Mouse (Mus musculus) CH12.LX (cell line): ENCODE data around the gene Olfr1342. TPM values are rescaled to one million over a fixed set of nuclear protein-coding genes. Genes with fewer than 3 reads are reported as not detected.

ENCODE experiments used
- DNase-seq: peaks from one replicate; pipeline ENCODE4 v3.0.0-alpha.2; 2013; ENCODE audit errors: extremely low read depth
- H3K27ac ChIP-seq: 2 replicates; pipeline ENCODE4 v1.5.1; 2012; ENCODE audit warnings: low read depth, mild to moderate bottlenecking, control low read depth, moderate library complexity; ENCODE audit not compliant: insufficient read depth
- H3K27me3 ChIP-seq: replicated peaks from 2 replicates; pipeline ENCODE3; 2012; ENCODE audit warnings: inconsistent platforms
- H3K36me3 ChIP-seq, 2 experiments: replicated peaks in 1 of 2; 2 replicates each; pipeline versions ENCODE3 to v1.6.1; 2012; ENCODE audit warnings: inconsistent platforms in 1 of 2, low read length in 1 of 2, mild to moderate bottlenecking in 1 of 2, mixed read lengths in 1 of 2, moderate library complexity in 1 of 2; ENCODE audit not compliant: control insufficient read depth in 1 of 2, insufficient read depth in 1 of 2
- H3K4me1 ChIP-seq, 2 experiments: 2 replicates each; pipeline ENCODE4 v1.6.1; 2012; ENCODE audit warnings: inconsistent platforms in 1 of 2, moderate library complexity in 1 of 2; ENCODE audit not compliant: insufficient read depth in 2 of 2, control insufficient read depth in 1 of 2
- H3K4me2 ChIP-seq: 2 replicates; pipeline ENCODE4 v1.6.1; 2012; ENCODE audit warnings: low read depth, mild to moderate bottlenecking, control low read depth; ENCODE audit not compliant: poor library complexity, insufficient read depth, severe bottlenecking
- H3K4me3 ChIP-seq, 3 experiments: fragments of 150-350 bp in 1 of 3; sonication (generic) in 1 of 3; replicated peaks in 1 of 3; 2 replicates each; pipeline versions ENCODE3 to v1.5.1; 2011 to 2012; ENCODE audit warnings: low read depth in 2 of 3, low read length in 2 of 3, mild to moderate bottlenecking in 2 of 3, moderate library complexity in 2 of 3, control low read depth in 1 of 3, improper control_type of control experiment in 1 of 3, inconsistent platforms in 1 of 3, mixed read lengths in 1 of 3; ENCODE audit not compliant: poor library complexity in 1 of 3
- H3K79me2 ChIP-seq: replicated peaks from 2 replicates; pipeline ENCODE4 v1.6.1; 2012; ENCODE audit warnings: mild to moderate bottlenecking, moderate library complexity; ENCODE audit not compliant: control insufficient read depth, poor library complexity, insufficient read depth, severe bottlenecking; ENCODE audit errors: extremely low read depth
- H3K9ac ChIP-seq: 2 replicates; pipeline ENCODE4 v1.6.1; 2012; ENCODE audit warnings: low read depth, mild to moderate bottlenecking, control low read depth, moderate library complexity; ENCODE audit not compliant: insufficient read depth
- H3K9me3 ChIP-seq: replicated peaks from 2 replicates; pipeline ENCODE3; 2012; ENCODE audit warnings: low read length, inconsistent platforms, mixed read lengths
- BHLHE40 ChIP-seq: IDR thresholded peaks from 2 replicates; pipeline ENCODE4 v1.6.1; 2011; ENCODE audit warnings: mild to moderate bottlenecking, low read depth, low read length, improper control_type of control experiment
- CHD1 ChIP-seq: IDR thresholded peaks from 2 replicates; pipeline ENCODE4 v1.6.1; 2012; ENCODE audit warnings: low read depth, low read length, improper control_type of control experiment, inconsistent platforms
- CHD2 ChIP-seq: IDR thresholded peaks from 2 replicates; pipeline ENCODE4 v1.6.1; 2011; ENCODE audit warnings: low read length, improper control_type of control experiment
- CTCF ChIP-seq, 2 experiments: IDR thresholded peaks in 1 of 2; conservative IDR thresholded peaks in 1 of 2; 2 replicates each; pipeline ENCODE4 v1.5.1; 2011 to 2012; ENCODE audit warnings: low read depth in 2 of 2, low read length in 2 of 2, improper control_type of control experiment in 1 of 2, inconsistent platforms in 1 of 2, mild to moderate bottlenecking in 1 of 2, moderate library complexity in 1 of 2
- GABPA ChIP-seq: IDR thresholded peaks from 2 replicates; pipeline ENCODE4 v1.6.1; 2012; ENCODE audit warnings: low read depth, low read length, improper control_type of control experiment, inconsistent platforms; ENCODE audit not compliant: insufficient replicate concordance
- HCFC1 ChIP-seq: IDR thresholded peaks from 2 replicates; pipeline ENCODE4 v1.6.1; 2012; ENCODE audit warnings: low read depth, mild to moderate bottlenecking, inconsistent platforms, low read length, improper control_type of control experiment
- KAT2A ChIP-seq: IDR thresholded peaks from 2 replicates; pipeline ENCODE4 v1.6.1; 2012; ENCODE audit warnings: low read length, improper control_type of control experiment, inconsistent platforms; ENCODE audit not compliant: insufficient replicate concordance
- RAD21 ChIP-seq: IDR thresholded peaks from 2 replicates; pipeline ENCODE4 v1.6.1; 2011; ENCODE audit warnings: low read depth, mild to moderate bottlenecking, low read length, improper control_type of control experiment, moderate library complexity
- SMC3 ChIP-seq: IDR thresholded peaks from 2 replicates; pipeline ENCODE4 v1.6.1; 2011; ENCODE audit warnings: low read depth, low read length, improper control_type of control experiment
- ZKSCAN1 ChIP-seq: IDR thresholded peaks from 2 replicates; pipeline ENCODE4 v1.6.1; 2012; ENCODE audit warnings: low read depth, inconsistent platforms, low read length, improper control_type of control experiment, borderline replicate concordance
- dilution Hi-C: fragments of 300-500 bp; cut with MboI; formaldehyde crosslinking; loops from 2 replicates; pipeline ENCODE4 v1.14.3; 2020; ENCODE audit warnings: low sequenced_read_pairs; ENCODE audit not compliant: extremely low pct_unique_long_range_greater_than_20kb, extremely low pct_ligation_motif_present
- in situ Hi-C: fragments of 300-500 bp; cut with MboI; formaldehyde crosslinking; loops from 3 replicates; pipeline ENCODE4 v1.14.3; 2019; ENCODE audit warnings: low sequenced_read_pairs, low pct_ligation_motif_present, low pct_unique_long_range_greater_than_20kb, mixed read lengths
- polyA plus RNA-seq: library from polyadenylated mRNA; unstranded; fragments of >175 nt; gene quantifications from 2 replicates; pipeline ENCODE4 v1.2.1, GENCODE M21; 2012; ENCODE audit warnings: low read depth; ENCODE audit not compliant: insufficient read length
- total RNA-seq, 2 experiments: library from RNA; depleted of rRNA; stranded (reverse); fragments of 300-350 nt in 1 of 2; fragments of >200 nt in 1 of 2; gene quantifications; 2 replicates each; pipeline ENCODE4 v1.2.3; 2012 to 2014

Gene Olfr1342
- total and polyA plus RNA-seq, 3 experiments = not detected

DNA sequence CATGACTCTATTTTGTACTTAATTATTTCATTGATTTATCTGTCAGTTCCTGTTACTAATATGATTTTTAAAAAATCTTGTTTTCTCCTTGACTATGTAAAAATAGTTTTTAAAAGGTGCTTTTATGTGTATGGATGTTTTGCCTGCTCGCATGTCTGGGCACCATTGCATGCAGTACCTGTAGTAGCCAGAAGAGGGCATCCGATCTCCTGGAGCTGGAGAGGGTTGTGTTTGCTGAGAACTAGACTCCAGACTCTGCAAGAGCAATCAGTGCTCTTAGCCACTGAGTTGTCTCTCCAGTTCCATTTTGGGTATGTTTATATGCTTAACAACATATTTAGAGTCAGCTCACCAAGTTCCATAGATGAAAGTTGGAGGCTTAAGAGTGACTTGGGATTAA, 47.3 kb downstream of the Olfr1342 start:
- H3K79me2 ChIP-seq = no peaks in the 10 kb centered on the region
- H3K4me2 ChIP-seq = no peak overlapping the region
- H3K9ac ChIP-seq = no peak overlapping the region
- in situ Hi-C loops (loop anchor here (10.0 kb wide), 1 partner anchor 330 kb away; no protein-coding TSS in a partner anchor), dilution Hi-C loops (no loop called here)
- DNase-seq = peak; percentile 65
- no peaks in the 10 kb centered on the region for H3K4me1 ChIP-seq
- TF ChIP-seq CHD2 (no peak), CHD1 (no peak), ZKSCAN1 (no peak), RAD21 (peak; percentile 60), CTCF (conservative IDR thresholded peaks at IDR 0.05 in 1 of 2, IDR thresholded peaks at IDR 0.05 in 1 of 2; ENCODE audit: low read depth in 2 of 2, low read length in 2 of 2) (peak; percentile 75 to 88), SMC3 (peak; percentile 57)
- H3K4me3 ChIP-seq = no peak overlapping the region
- peaks cover 12% of the 10 kb centered on the region for H3K27me3 ChIP-seq
- no peaks in the 10 kb centered on the region for H3K36me3 ChIP-seq
- no peak overlapping the region for H3K27ac ChIP-seq
- H3K9me3 ChIP-seq = no peaks in the 10 kb centered on the region

DNA sequence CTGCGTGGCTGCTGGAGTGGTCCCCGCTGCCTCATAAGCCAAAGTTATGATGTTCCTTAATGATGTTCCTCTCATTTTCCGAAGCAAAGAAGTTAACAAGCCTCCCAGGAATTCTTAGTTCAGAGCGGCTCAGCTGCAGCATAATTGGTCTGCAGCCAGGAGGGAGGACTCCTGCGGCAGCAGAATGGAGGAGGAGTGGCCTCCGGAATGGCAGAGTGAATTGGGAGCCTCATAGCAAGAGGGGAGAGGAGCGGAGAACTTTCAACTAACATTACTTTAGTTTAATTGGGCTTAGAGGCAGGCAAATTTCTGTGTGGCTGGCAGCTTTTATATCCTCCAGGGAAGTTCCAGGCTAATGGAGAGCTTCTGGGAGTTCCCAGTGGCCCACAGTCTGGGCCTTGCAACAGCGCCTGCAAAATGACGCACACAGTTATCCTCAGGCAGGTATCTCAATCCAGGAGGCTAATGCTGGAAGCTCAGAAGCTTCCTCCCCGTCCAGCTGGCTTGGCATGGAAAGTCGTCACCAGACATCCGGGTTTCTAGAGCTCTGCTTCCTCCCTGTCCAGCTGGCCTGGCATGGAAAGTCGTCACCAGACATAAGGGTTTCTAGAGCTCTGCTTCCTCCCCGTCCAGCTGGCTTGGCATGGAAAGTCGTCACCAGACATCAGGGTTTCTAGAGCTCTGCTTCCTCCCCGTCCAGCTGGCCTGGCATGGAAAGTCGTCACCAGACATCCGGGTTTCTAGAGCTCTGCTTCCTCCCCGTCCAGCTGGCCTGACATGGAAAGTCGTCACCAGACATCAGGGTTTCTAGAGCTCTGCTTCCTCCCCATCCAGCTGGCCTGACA, 50.0 kb downstream of the Olfr1342 start:
- no peak overlapping the region for H3K9ac ChIP-seq
- H3K4me1 ChIP-seq = no peaks in the 10 kb centered on the region
- no peak overlapping the region for H3K4me2 ChIP-seq
- in situ Hi-C loops = loop anchor here (10.0 kb wide), 1 partner anchor 332 kb away; no protein-coding TSS in a partner anchor
- DNase-seq = no peak
- peaks cover 5% of the 10 kb centered on the region for H3K27me3 ChIP-seq
- no peak overlapping the region for H3K4me3 ChIP-seq
- H3K9me3 ChIP-seq = no peaks in the 10 kb centered on the region
- dilution Hi-C loops = no loop called here
- TF ChIP-seq HCFC1 = no peak
- 0 out of 2 replicates have a peak, but pooled peaks have one; percentile 30 for TF ChIP-seq BHLHE40
- no peak for TF ChIP-seq KAT2A
- no peak for TF ChIP-seq GABPA
- H3K27ac ChIP-seq = no peak overlapping the region
- no peaks in the 10 kb centered on the region for H3K36me3 ChIP-seq
- no peaks in the 10 kb centered on the region for H3K79me2 ChIP-seq

Other genes with a start within 250 kb of the Olfr1342 start
- gene Mpl, start 235.2 kb downstream of the Olfr1342 start, total RNA-seq (2012; rRNA removed) = not detected in 2 replicates
- gene Mpl, start 235.2 kb downstream of the Olfr1342 start, total RNA-seq (2014; rRNA removed) = not detected in 2 replicates
- gene Mpl, start 235.2 kb downstream of the Olfr1342 start, polyA plus RNA-seq = not detected in 2 replicates
- gene Tie1, start 202.7 kb downstream of the Olfr1342 start, total RNA-seq (2012; rRNA removed) = not detected in 2 replicates
- not detected in 2 replicates for gene Tie1, start 202.7 kb downstream of the Olfr1342 start, total RNA-seq (2014; rRNA removed)
- not detected in 2 replicates for gene Tie1, start 202.7 kb downstream of the Olfr1342 start, polyA plus RNA-seq
- not detected in 2 replicates for gene 2610528J11Rik, start 165.8 kb downstream of the Olfr1342 start, total RNA-seq (2012; rRNA removed)
- not detected in 2 replicates for gene 2610528J11Rik, start 165.8 kb downstream of the Olfr1342 start, total RNA-seq (2014; rRNA removed)
- not detected in 2 replicates for gene 2610528J11Rik, start 165.8 kb downstream of the Olfr1342 start, polyA plus RNA-seq
- not detected in 2 replicates for gene Tmem125, start 148.7 kb downstream of the Olfr1342 start, total RNA-seq (2012; rRNA removed)
- not detected in 2 replicates for gene Tmem125, start 148.7 kb downstream of the Olfr1342 start, total RNA-seq (2014; rRNA removed)
- gene Tmem125, start 148.7 kb downstream of the Olfr1342 start, polyA plus RNA-seq = not detected in 2 replicates
- not detected in 2 replicates for gene Cfap57, start 72.0 kb downstream of the Olfr1342 start, total RNA-seq (2012; rRNA removed)
- gene Cfap57, start 72.0 kb downstream of the Olfr1342 start, total RNA-seq (2014; rRNA removed) = not detected in 2 replicates
- not detected in 2 replicates for gene Cfap57, start 72.0 kb downstream of the Olfr1342 start, polyA plus RNA-seq
- gene Ebna1bp2, start 72.0 kb downstream of the Olfr1342 start, total RNA-seq (2012; rRNA removed) = 167 and 209 TPM in 2 replicates
- 271 and 276 TPM in 2 replicates for gene Ebna1bp2, start 72.0 kb downstream of the Olfr1342 start, total RNA-seq (2014; rRNA removed)
- 257 and 309 TPM in 2 replicates for gene Ebna1bp2, start 72.0 kb downstream of the Olfr1342 start, polyA plus RNA-seq
- gene Olfr62, start 33.8 kb downstream of the Olfr1342 start, total RNA-seq (2012; rRNA removed) = not detected in 2 replicates
- gene Olfr62, start 33.8 kb downstream of the Olfr1342 start, total RNA-seq (2014; rRNA removed) = not detected in 2 replicates
- gene Olfr62, start 33.8 kb downstream of the Olfr1342 start, polyA plus RNA-seq = not detected in 2 replicates
- gene Olfr1341, start 10.8 kb upstream of the Olfr1342 start, total RNA-seq (2012; rRNA removed) = not detected in 2 replicates
- gene Olfr1341, start 10.8 kb upstream of the Olfr1342 start, total RNA-seq (2014; rRNA removed) = not detected in 2 replicates
- gene Olfr1341, start 10.8 kb upstream of the Olfr1342 start, polyA plus RNA-seq = not detected in 2 replicates
- gene Olfr1340, start 27.4 kb upstream of the Olfr1342 start, total RNA-seq (2012; rRNA removed) = not detected in 2 replicates
- gene Olfr1340, start 27.4 kb upstream of the Olfr1342 start, total RNA-seq (2014; rRNA removed) = not detected in 2 replicates
- gene Olfr1340, start 27.4 kb upstream of the Olfr1342 start, polyA plus RNA-seq = not detected in 2 replicates
- not detected in 2 replicates for gene Olfr1339, start 39.4 kb upstream of the Olfr1342 start, total RNA-seq (2012; rRNA removed)
- gene Olfr1339, start 39.4 kb upstream of the Olfr1342 start, total RNA-seq (2014; rRNA removed) = not detected in 2 replicates
- not detected in 2 replicates for gene Olfr1339, start 39.4 kb upstream of the Olfr1342 start, polyA plus RNA-seq
- gene Olfr1338, start 66.0 kb upstream of the Olfr1342 start, total RNA-seq (2012; rRNA removed) = 0.04 TPM in 1 of 2 replicates, not detected in the other
- not detected in 2 replicates for gene Olfr1338, start 66.0 kb upstream of the Olfr1342 start, total RNA-seq (2014; rRNA removed)
- not detected in 2 replicates for gene Olfr1338, start 66.0 kb upstream of the Olfr1342 start, polyA plus RNA-seq
- gene Olfr1337, start 89.8 kb upstream of the Olfr1342 start, total RNA-seq (2012; rRNA removed) = not detected in 2 replicates
- not detected in 2 replicates for gene Olfr1337, start 89.8 kb upstream of the Olfr1342 start, total RNA-seq (2014; rRNA removed)
- not detected in 2 replicates for gene Olfr1337, start 89.8 kb upstream of the Olfr1342 start, polyA plus RNA-seq
- gene Olfr1335, start 117.2 kb upstream of the Olfr1342 start, total RNA-seq (2012; rRNA removed) = not detected in 2 replicates
- gene Olfr1335, start 117.2 kb upstream of the Olfr1342 start, total RNA-seq (2014; rRNA removed) = not detected in 2 replicates
- gene Olfr1335, start 117.2 kb upstream of the Olfr1342 start, polyA plus RNA-seq = not detected in 2 replicates
- gene Olfr1333, start 143.5 kb upstream of the Olfr1342 start, total RNA-seq (2012; rRNA removed) = not detected in 2 replicates
- not detected in 2 replicates for gene Olfr1333, start 143.5 kb upstream of the Olfr1342 start, total RNA-seq (2014; rRNA removed)
- gene Olfr1333, start 143.5 kb upstream of the Olfr1342 start, polyA plus RNA-seq = not detected in 2 replicates
- gene Olfr1331, start 171.9 kb upstream of the Olfr1342 start, total RNA-seq (2012; rRNA removed) = 0.08 TPM in 1 of 2 replicates, not detected in the other
- not detected in 2 replicates for gene Olfr1331, start 171.9 kb upstream of the Olfr1342 start, total RNA-seq (2014; rRNA removed)
- 0.12 and 0.26 TPM in 2 replicates for gene Olfr1331, start 171.9 kb upstream of the Olfr1342 start, polyA plus RNA-seq
- gene Olfr1330, start 195.8 kb upstream of the Olfr1342 start, total RNA-seq (2012; rRNA removed) = 0.47 and 0.50 TPM in 2 replicates
- gene Olfr1330, start 195.8 kb upstream of the Olfr1342 start, total RNA-seq (2014; rRNA removed) = not detected in 2 replicates
- 2.5 and 3.0 TPM in 2 replicates for gene Olfr1330, start 195.8 kb upstream of the Olfr1342 start, polyA plus RNA-seq
- gene Olfr1329, start 224.7 kb upstream of the Olfr1342 start, total RNA-seq (2012; rRNA removed) = 0.25 and 0.34 TPM in 2 replicates
- gene Olfr1329, start 224.7 kb upstream of the Olfr1342 start, total RNA-seq (2014; rRNA removed) = not detected in 2 replicates
- gene Olfr1329, start 224.7 kb upstream of the Olfr1342 start, polyA plus RNA-seq = not detected in 2 replicates
- gene Olfr1328, start 245.9 kb upstream of the Olfr1342 start, total RNA-seq (2012; rRNA removed) = 1.4 and 1.6 TPM in 2 replicates
- 0.74 and 1.5 TPM in 2 replicates for gene Olfr1328, start 245.9 kb upstream of the Olfr1342 start, total RNA-seq (2014; rRNA removed)
- gene Olfr1328, start 245.9 kb upstream of the Olfr1342 start, polyA plus RNA-seq = 1.1 and 1.2 TPM in 2 replicates